Mouse (Mus musculus): ENCODE results near the gene Vmn1r209.
"Not testable (repeated sequence)": the region's sequence is repeated elsewhere in the genome, so short reads cannot be mapped to it uniquely, and the experiment has no call there.

Gene Vmn1r209

DNA sequence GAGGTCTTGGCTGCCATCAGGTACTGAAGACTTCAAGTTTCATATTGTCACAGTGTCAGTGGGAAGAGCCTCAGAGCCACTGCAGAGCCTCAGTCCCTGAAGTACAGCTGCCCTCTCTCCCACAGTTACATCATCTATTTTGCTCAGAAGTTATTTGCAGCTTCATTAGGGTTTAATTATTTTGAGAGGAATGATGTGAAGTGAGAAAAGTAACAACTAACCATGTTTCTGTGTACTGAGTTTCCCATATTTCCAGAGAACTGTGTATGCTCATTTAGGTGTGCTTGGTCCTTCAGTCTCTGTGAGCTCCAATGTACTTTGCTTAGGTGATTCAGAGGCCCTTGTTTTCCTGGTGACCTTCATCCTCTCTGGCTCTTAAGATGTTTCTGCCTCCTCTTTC, at the start of gene Vmn1r209:
Gene Vmn1r209 (minus strand): TSS at position 101 of the 400 bp plus-strand sequence.
- not testable (repeated sequence) for DNase-seq

- no peak for DNase-seq
Observed at GRCm38 (mm10) chr13:22857461-22857860, 48.0 kb upstream of the Vmn1r209 start, which contains the start of gene Vmn1r211. TSS of gene Vmn1r211 (minus strand) at chr13:22857561.

DNA sequence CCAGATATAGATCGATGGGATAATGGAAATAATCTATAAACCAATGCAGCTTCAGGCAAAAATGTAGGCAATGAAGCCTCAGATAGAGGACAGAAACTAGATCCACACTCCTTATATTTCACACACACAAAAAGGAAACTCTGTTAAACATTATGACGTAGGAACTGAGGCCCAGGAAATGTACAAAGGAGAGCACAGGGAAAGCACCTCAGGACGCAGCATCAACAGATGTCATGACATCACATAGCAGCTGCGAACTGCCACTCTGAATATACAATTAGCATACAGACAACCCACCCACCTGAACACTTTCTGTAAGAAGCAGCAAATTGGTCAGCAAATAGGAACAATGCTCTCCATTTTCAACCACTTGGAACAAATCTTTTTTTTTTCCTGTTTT, 45.3 kb upstream of the Vmn1r209 start:
- DNase-seq = no peak

- no peak for DNase-seq
Observed at GRCm38 (mm10) chr13:22846798-22847197, 37.3 kb upstream of the Vmn1r209 start.

DNA sequence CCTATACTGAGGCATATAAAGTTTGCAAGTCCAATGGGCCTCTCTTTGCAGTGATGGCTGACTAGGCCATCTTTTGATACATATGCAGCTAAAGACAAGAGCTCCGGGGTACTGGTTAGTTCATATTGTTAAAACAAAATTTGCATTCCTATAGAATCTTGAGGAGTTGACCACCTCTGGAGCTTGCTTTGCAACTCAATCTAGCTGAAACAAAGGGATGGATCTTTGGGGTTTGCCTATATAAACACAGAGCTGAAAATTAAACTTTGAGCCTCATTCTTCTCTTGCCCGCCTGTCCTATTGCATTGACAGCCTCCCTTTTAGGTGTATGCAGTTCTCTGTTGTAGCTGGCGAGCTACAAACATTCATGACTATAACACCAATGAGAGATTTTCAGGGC, 34.8 kb upstream of the Vmn1r209 start:
- not testable (repeated sequence) for DNase-seq

DNA sequence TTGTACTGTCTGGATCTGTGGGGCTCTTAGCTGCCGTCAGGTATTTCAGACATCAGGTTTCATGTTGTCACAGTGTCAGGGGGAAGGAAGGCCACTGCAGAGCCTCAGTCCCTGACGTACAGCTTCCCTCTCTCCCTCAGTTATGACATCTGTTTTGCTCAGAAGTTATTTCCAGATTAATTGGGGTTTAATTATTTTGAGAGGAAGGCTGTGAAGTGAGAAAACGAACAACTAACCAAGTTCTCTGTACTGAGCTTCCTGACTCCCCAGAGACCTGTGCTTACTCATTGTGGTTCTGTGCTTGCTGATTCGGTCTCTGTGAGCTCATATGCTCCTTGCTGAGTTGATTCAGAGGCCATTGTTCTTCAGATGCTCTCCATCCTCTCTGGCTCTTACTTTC, 21.8 kb upstream of the Vmn1r209 start, which contains the start of gene Vmn1r210:
Gene Vmn1r210 (minus strand): TSS at position 101 of the 400 bp plus-strand sequence.
- no peak for DNase-seq

DNA sequence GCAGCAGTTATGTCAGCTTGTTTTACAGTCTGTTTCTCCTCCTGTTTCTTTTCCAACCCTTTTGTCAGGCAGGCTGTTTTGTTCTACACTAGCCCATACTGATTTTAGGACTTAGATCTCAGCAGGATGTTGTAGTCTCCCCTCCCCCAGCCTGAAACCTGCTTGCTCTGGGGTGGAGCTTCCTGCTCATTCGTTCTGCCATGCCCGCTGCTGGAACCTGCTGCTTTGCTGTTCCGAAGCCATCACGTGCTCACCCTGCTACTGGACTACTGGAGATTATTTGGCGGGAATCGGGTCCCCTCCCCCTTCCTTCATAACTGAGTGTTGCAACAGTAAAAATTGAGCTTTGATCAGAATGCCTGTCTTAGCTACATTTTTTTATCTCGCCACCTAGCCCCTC, 19.9 kb upstream of the Vmn1r209 start:
- peak in 1 of 2 experiments; percentile 1 for DNase-seq

DNA sequence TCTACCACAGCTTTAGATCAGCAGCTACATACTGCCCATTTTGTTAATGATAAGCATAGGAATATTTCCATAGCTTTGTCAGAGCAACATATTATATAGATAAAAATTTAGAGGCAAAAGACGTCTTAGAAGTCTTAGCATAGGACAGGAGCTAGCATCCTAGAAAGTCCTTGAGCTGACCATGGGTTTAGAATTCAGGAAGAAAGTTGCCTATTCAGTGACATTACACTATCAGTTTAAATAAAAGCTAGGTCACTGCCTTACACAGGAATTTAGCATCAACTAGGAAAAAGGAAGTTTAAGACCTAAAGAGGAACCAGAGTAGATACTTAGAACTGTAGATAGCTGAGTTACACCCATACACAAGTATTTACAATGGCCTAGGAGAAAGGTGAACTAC, 12.1 kb upstream of the Vmn1r209 start:
- not testable (repeated sequence) for DNase-seq

DNA sequence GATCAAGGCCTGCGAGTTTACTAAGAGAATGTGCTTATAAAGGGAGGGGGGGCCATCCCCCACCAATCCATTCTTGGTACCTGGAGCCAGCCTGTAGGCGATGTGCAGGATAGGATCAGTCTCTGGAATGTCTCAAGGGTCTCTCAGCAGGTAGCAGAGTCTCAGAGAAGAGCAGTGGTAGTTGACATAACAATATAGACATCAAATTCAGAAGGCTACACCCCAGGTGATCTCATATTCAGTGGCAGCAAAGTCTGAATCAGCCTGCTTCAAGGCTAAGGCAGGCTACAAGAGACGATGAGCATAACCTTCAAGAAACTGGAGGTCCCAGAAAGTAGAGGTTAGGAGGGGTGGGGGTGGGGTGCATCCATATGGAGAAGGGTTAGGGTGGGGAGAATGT, 21.4 kb downstream of the Vmn1r209 start:
- DNase-seq = not testable (repeated sequence)

- DNase-seq = not testable (repeated sequence)
Observed at GRCm38 (mm10) chr13:22784159-22784558, 25.3 kb downstream of the Vmn1r209 start.

GRCm38 (mm10) chr13:22777300-22777699, 32.2 kb downstream of the Vmn1r209 start, which contains the start of gene Vmn1r208:
TSS of gene Vmn1r208 (minus strand) at chr13:22777400.
- DNase-seq = not testable (repeated sequence)

DNA sequence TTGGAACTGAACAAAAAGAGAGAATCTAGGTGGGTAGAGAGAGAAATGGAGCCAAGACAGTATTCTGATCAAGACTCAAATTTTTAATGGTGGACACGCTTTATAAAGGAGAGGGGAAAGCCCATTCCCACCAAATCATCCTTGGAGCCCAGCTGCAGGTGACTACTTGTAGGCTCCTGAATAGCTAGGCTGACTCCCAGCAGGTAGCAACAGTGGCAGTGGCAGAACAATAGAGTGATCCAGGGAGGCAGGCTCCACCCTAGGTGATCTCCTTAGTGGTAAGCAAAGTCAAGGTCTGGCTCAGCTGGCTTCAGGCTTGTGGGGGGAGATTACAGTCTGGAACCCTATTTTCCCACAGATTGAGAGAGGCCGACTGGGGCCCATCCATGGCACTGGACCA, 37.9 kb downstream of the Vmn1r209 start:
- not testable (repeated sequence) for DNase-seq

Data from kidney, postnatal 4 days (tissue).